Mouse (Mus musculus): Measurements from ENCODE around the gene Raver1.
"Not testable (repeated sequence)": the region's sequence is repeated elsewhere in the genome, so short reads cannot be mapped to it uniquely, and the experiment has no call there.

Raver1 gene

GRCm38 (mm10) chr9:21067006-21067684, 24.7 kb downstream of the Raver1 start, which contains the start of gene Zglp1:
TSS of gene Zglp1 (minus strand) at chr9:21067093.
- in situ Hi-C loops (cut with MboI; ENCODE audit: low pct_unique_long_range_greater_than_20kb in 1 of 2, low sequenced_read_pairs in 2 of 2, unreplicated experiment in 1 of 2), result no loop called here

DNA sequence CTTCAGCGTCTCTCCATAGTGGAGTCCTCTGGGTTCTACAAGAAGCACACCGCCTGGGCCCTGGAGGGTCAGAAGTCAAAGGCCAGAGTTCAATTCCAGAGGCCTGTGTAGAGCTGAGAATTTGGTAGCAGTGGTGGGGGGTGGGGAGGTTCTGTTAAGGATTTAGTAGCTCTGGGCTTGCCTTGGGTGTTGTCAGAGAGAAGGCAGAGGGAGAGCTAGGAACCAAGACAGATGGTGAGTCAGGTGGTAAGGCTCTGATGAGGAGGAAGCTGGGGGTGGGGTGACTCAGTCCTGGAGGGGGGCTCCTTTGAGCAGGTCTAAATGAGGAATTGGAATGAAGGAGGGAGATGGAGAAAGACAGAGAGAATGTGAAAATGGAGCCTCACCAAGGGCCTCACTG, 28.9 kb downstream of the Raver1 start:
- in situ Hi-C loops (cut with MboI; ENCODE audit: low pct_unique_long_range_greater_than_20kb in 1 of 2, low sequenced_read_pairs in 2 of 2, unreplicated experiment in 1 of 2), result no loop called here

- in situ Hi-C loops (cut with MboI; ENCODE audit: low pct_unique_long_range_greater_than_20kb in 1 of 2, low sequenced_read_pairs in 2 of 2, unreplicated experiment in 1 of 2), result no loop called here
Observed at GRCm38 (mm10) chr9:21051578-21051977, 40.2 kb downstream of the Raver1 start.

DNA sequence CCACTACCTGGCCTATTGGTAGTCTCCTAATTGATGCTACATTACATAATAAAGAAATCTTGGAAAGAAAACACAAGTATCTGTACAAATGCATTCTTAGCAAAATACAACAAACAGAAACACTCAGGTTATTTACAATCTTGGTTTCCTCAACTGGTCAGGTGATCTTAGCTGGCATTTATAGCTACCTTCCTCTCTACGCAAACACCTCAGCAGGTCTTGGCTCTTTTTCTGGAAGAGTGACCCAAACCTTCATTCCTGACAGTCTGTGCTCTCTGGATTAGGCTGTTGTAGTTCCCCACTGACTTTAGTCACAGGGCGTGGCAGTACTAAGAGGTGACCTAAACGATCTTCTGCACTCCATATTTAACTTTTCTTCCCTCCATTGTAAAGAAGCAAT, 46.6 kb downstream of the Raver1 start:
- in situ Hi-C loops (cut with MboI; ENCODE audit: low pct_unique_long_range_greater_than_20kb in 1 of 2, low sequenced_read_pairs in 2 of 2, unreplicated experiment in 1 of 2), result no loop called here

- in situ Hi-C loops (cut with MboI; ENCODE audit: low pct_unique_long_range_greater_than_20kb in 1 of 2, low sequenced_read_pairs in 2 of 2, unreplicated experiment in 1 of 2), result not testable (repeated sequence)
Observed at GRCm38 (mm10) chr9:21044785-21045184, 47.0 kb downstream of the Raver1 start.

- in situ Hi-C loops (cut with MboI; ENCODE audit: low pct_unique_long_range_greater_than_20kb in 1 of 2, low sequenced_read_pairs in 2 of 2, unreplicated experiment in 1 of 2), result no loop called here
Observed at GRCm38 (mm10) chr9:21043563-21043962, 48.2 kb downstream of the Raver1 start.

DNA sequence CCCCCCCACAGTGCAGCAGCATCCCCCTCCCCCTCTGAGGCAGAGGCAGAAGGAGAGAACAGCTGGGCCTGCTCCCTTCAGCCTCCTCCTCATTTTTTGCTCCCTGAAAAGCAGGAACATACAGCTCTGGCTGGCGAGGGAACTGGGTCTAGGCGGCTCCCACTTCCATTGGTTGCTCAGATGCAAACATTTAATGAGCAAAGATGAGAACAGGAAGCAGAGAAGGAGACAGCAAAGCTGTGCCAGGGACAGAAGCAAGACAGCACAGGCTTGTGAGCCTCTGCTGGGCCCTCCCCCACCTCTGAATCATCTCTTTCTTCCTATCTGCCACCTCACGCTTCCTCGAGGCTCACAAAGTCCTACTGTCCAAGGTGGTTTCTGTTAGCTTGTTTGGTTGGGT, 50.5 kb downstream of the Raver1 start:
- in situ Hi-C loops (cut with MboI; ENCODE audit: low pct_unique_long_range_greater_than_20kb in 1 of 2, low sequenced_read_pairs in 2 of 2, unreplicated experiment in 1 of 2), result no loop called here

DNA sequence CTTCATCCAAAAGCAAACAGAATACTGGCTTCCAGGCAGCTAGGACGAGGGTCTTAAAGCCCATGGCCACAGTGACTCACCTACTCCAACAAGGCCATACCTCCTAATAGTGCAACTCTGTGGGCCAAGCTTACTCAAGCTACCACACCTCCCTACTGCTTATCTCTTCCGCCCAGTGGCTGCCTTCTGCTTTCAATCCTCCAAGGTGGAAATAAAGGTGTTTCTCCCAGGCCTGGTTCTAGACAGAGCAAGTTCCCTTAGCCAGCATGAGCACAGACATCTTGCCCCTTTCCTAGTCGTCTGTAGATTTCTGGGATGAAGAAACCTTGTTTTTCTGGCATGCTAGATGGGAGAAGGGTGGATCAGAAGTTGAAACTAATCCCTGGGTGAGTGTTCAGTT, 52.0 kb downstream of the Raver1 start:
- in situ Hi-C loops (cut with MboI; ENCODE audit: low pct_unique_long_range_greater_than_20kb in 1 of 2, low sequenced_read_pairs in 2 of 2, unreplicated experiment in 1 of 2), result no loop called here

- in situ Hi-C loops (cut with MboI; ENCODE audit: low pct_unique_long_range_greater_than_20kb in 1 of 2, low sequenced_read_pairs in 2 of 2, unreplicated experiment in 1 of 2), result no loop called here
Observed at GRCm38 (mm10) chr9:21037481-21037891, 54.3 kb downstream of the Raver1 start.

DNA sequence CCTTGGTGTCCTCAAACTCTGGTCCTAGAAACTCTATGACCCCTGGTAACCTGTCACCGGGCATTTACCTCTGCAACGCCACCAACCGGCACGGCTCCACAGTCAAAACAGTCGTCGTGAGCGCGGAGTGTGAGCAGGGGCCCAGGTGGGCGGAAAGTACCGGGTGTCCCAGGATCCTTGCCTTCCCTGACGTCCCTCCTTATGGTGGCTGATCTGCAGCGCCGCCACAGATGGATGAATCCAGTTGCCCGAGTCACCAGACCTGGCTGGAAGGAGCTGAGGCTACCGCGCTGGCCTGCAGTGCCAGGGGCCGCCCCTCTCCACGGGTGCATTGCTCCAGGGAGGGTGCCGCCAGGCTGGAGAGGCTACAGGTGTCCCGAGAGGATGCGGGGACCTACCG, 55.1 kb downstream of the Raver1 start:
- in situ Hi-C loops (cut with MboI; ENCODE audit: low pct_unique_long_range_greater_than_20kb in 1 of 2, low sequenced_read_pairs in 2 of 2, unreplicated experiment in 1 of 2), result no loop called here

- in situ Hi-C loops (cut with MboI; ENCODE audit: low pct_unique_long_range_greater_than_20kb in 1 of 2, low sequenced_read_pairs in 2 of 2, unreplicated experiment in 1 of 2), result no loop called here
Observed at GRCm38 (mm10) chr9:21036161-21036560, 55.6 kb downstream of the Raver1 start.

DNA sequence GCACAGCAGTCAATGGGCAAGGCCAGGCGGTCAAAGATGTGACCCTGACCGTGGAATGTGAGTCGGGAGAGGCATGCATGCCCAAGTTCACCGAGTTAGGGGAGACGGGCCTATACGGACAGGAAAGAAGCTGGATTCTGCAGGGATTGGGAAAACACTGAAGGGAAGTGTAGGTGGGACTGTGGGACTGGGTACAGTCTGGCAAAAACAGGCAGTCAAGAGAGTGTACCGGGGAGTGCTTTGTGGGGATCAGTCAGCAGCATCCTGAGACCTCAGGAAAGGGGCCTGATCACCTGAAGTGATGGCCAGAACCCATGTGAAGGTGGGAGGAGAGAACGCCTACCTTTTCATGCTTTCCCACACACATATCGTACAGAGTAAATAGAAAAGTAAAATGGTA, 56.2 kb downstream of the Raver1 start:
- in situ Hi-C loops (cut with MboI; ENCODE audit: low pct_unique_long_range_greater_than_20kb in 1 of 2, low sequenced_read_pairs in 2 of 2, unreplicated experiment in 1 of 2), result no loop called here

DNA sequence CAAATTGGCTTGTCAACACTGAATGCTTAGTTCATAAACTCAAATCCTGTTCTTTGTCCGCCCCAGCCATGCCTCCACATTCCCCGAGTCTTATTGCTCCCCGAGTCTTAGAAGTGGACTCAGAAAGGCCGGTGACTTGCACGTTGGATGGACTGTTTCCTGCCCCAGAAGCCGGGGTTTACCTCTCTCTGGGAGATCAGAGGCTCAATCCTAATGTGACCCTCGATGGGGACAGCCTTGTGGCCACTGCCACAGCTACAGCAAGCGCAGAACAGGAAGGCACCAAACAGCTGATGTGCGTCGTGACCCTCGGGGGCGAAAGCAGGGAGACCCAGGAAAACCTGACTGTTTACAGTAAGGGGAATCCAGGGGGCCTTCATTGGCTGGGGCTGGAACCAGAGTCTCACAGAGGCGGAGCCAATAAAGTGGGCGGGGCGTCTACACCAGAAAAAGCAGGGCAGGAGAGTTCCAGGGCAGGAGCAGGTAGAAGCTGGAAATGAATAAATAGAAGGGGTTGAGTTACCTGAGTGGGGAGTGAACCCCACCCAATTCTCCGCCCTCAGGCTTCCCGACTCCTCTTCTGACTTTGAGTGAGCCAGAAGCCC, 57.2 kb downstream of the Raver1 start:
- in situ Hi-C loops (cut with MboI; ENCODE audit: low pct_unique_long_range_greater_than_20kb in 1 of 2, low sequenced_read_pairs in 2 of 2, unreplicated experiment in 1 of 2), result no loop called here

DNA sequence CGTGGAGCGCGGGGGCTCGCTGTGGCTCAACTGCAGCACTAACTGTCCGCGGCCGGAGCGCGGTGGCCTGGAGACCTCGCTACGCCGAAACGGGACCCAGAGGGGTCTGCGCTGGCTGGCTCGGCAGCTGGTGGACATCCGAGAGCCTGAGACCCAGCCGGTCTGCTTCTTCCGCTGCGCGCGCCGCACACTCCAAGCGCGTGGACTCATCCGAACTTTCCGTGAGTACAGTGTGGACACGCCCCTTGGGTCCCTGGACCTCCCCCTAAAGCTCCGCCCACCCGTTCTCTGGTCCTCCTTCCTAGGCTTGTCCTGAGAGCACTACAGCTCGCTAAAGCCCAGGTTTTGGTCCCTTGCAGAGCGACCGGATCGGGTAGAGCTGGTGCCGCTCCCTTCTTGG, 58.7 kb downstream of the Raver1 start:
- in situ Hi-C loops (cut with MboI; ENCODE audit: low pct_unique_long_range_greater_than_20kb in 1 of 2, low sequenced_read_pairs in 2 of 2, unreplicated experiment in 1 of 2), result no loop called here

DNA sequence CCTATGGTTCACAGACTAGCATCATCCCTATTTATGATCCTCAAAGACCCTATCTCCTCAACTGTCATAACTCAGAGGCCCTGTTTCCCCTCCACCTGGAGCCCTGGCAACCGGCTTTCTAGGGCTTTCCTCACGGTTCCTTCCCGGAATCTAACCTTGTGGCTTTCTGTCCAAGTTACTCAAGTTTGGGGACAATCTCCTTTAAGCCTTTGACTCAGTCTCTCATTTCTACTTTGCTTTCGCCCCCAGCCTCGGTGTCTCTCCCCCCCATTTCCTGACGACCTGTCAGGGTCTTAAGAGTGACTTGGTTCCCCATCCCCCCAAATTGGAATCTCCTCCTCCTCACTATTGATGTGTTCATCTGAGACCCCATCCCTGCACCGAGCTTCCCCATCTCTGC, 59.3 kb downstream of the Raver1 start:
- in situ Hi-C loops (cut with MboI; ENCODE audit: low pct_unique_long_range_greater_than_20kb in 1 of 2, low sequenced_read_pairs in 2 of 2, unreplicated experiment in 1 of 2), result no loop called here

DNA sequence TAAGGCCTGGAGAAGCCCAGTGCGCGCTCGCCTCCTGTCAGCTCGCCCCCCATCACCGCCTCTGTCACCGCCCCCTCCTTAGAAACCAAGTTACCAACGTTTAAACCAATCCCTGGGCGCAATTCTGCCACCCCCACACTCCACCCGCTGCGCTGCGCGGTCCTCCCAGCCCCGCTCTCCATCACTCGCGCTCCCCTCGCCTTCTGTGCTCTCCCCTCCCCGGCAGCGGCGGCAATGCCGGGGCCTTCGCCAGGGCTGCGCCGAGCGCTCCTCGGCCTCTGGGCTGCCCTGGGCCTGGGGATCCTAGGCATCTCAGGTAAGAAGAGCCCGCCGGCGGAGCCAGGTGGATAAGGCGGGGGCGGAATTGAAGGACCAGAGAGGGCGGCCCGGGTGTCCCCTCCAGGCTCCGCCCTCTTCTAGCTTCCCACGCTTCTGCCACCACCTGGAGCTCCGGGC, 59.9 kb downstream of the Raver1 start, which contains the start of gene Icam5:
TSS of gene Icam5 (plus strand) at position 178 of the 456 bp plus-strand sequence.
- in situ Hi-C loops (cut with MboI; ENCODE audit: low pct_unique_long_range_greater_than_20kb in 1 of 2, low sequenced_read_pairs in 2 of 2, unreplicated experiment in 1 of 2), result no loop called here

GRCm38 (mm10) chr9:21031251-21031895, 60.4 kb downstream of the Raver1 start:
- in situ Hi-C loops (cut with MboI; ENCODE audit: low pct_unique_long_range_greater_than_20kb in 1 of 2, low sequenced_read_pairs in 2 of 2, unreplicated experiment in 1 of 2), result no loop called here

- in situ Hi-C loops (cut with MboI; ENCODE audit: low pct_unique_long_range_greater_than_20kb in 1 of 2, low sequenced_read_pairs in 2 of 2, unreplicated experiment in 1 of 2), result no loop called here
Observed at GRCm38 (mm10) chr9:21030781-21031250, 61.0 kb downstream of the Raver1 start.

DNA sequence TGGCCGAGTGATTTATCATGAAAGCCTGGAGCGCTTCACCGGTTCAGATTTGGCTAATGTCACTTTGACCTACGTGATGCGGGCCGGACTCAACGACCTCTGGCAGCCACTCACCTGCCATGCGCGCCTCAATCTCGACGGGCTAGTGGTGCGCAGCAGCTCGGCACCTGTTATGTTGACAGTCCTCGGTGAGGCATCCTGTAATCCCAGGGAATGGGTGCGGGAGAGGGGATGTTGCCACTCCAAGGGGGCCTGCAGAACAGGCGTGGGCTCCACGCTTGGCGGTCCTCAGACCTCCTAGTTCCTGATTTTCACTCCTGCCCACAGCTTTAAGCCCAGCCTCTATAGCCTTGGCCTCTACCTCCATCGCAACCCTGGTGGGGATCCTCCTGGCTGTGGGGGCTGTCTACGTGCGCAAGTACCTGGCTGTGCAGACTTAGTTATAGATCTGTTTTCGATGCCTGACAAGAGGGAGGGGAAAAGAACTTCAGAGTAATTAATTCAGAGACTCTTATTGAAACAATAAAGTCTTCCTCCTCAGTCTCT, 61.7 kb downstream of the Raver1 start:
- in situ Hi-C loops (cut with MboI; ENCODE audit: low pct_unique_long_range_greater_than_20kb in 1 of 2, low sequenced_read_pairs in 2 of 2, unreplicated experiment in 1 of 2), result no loop called here
